Mouse (Mus musculus): ENCODE results near the gene St3gal3. TPM values are rescaled to one million over a fixed set of nuclear protein-coding genes. Genes with fewer than 3 reads are reported as not detected.

Gene St3gal3
- polyA plus RNA-seq, 1 experiment from 2014 or later = 14.1 TPM

DNA sequence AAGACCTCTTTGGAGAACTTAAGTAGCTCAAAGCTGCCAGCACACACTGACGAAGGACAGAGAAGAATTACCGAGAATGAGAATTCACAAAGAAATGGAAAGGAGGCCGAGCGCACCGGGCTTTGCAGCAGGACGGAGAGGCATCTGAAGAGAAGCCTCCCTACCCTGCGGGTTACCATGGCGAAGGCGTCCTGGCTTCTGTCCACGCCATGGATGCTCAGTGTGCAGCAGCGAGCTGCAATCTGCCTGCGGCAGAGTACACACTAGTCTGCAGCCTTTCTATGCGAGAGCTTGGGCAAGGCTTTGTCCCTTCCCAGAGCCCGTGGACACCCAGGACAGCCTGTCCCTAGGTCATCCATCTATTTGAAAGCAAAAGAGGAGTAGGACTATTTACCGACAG lies 21.8 kb upstream of the St3gal3 start:
- H3K4me3 ChIP-seq (replicated peaks; ENCODE audit: low read length) = no peak overlapping the region
- no peak; the same call in 1 of the 2 replicates for ATAC-seq

DNA sequence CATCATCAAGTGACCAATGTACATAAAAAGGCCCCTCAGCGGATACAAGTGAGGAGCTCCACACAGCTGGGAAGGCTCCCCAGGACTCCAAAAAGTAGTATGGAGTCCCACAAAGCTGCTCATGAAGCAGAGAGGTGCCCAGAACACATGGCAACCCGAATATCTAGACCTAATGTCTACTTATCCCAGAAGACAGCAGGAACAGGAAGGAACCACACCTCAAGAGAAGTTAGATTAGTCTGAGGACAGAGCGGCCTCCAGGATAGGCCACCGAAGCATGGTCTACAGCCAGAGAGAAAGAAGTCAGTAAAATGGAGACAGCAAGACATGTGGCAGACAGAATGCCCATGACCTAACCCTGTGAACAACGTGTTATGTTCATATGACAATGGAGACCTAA lies 20.2 kb upstream of the St3gal3 start:
- Histone ChIP-seq H3K4me2 (ENCODE audit: low read length) (no peak overlapping the region), H3K9ac (replicated peaks; ENCODE audit: low read depth, low read length) (no peak overlapping the region), H3K4me1 (replicated peaks; ENCODE audit: control insufficient read depth, insufficient read depth, low read length) (no peaks in the 10 kb centered on the region), H3K27ac (ENCODE audit: low read length) (no peak overlapping the region), H3K36me3 (ENCODE audit: control insufficient read depth, insufficient read depth) (peaks cover 45% of the 10 kb centered on the region), H3K4me3 (replicated peaks; ENCODE audit: low read length) (no peak overlapping the region), H3K9me3 (ENCODE audit: control insufficient read depth, low read length) (no peaks in the 10 kb centered on the region), H3K27me3 (replicated peaks; ENCODE audit: control insufficient read depth, insufficient read depth, low read length) (no peaks in the 10 kb centered on the region)
- ATAC-seq = no peak
- 97% methylated on average over 5 of the region's 5 CpGs for WGBS

More for the DNA sequence above, 21.8 kb upstream of the St3gal3 start:
- WGBS = 63% methylated on average over 15 of the region's 15 CpGs
- no peak overlapping the region for H3K9ac ChIP-seq (replicated peaks; ENCODE audit: low read depth, low read length)
- H3K27ac ChIP-seq (ENCODE audit: low read length) = no peak overlapping the region
- H3K9me3 ChIP-seq (ENCODE audit: control insufficient read depth, low read length) = no peaks in the 10 kb centered on the region
- no peak overlapping the region for H3K4me2 ChIP-seq (ENCODE audit: low read length)
- peaks cover 58% of the 10 kb centered on the region for H3K36me3 ChIP-seq (ENCODE audit: control insufficient read depth, insufficient read depth)
- no peaks in the 10 kb centered on the region for H3K27me3 ChIP-seq (replicated peaks; ENCODE audit: control insufficient read depth, insufficient read depth, low read length)
- H3K4me1 ChIP-seq (replicated peaks; ENCODE audit: control insufficient read depth, insufficient read depth, low read length) = no peaks in the 10 kb centered on the region

DNA sequence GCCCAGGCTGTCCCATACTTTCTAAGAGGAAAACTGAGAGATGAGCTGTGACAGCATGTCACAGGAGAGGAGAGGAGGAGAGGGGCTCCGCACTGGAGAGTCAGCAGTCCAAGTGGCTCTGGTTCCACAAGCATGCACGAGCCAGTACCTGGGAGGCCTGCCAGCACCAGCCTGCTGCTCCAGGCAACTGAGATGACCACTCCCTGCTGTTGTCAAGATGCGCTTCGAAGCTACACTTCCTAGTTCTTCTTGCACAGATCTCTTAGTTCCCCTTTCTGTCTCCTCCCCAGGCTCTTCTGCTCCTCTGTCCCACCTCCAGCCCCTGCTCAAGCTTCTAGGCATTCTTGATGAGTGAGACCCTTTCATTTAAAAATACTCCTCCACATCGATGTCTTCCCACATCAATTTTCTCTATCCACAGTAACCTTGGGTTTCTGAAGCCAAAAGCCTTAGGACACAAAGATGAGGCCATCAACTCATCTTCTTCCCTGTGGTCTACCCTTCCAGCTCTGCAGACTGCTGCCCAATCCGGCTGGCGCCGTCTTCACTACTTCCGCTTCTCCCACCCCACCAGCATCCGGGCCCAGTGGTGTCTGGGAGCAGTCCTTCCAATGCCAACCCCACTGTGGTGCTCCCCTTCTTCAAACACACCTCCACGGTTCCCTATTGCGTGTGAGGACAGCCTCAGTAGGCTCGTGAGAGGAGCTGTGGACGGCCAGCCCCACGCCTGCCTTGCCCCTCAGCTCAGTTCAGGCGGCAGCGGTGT lies 17.5 kb upstream of the St3gal3 start:
- H3K4me1 ChIP-seq (replicated peaks; ENCODE audit: control insufficient read depth, insufficient read depth, low read length) = no peaks in the 10 kb centered on the region
- H3K9ac ChIP-seq (replicated peaks; ENCODE audit: low read depth, low read length) = no peak overlapping the region
- ATAC-seq = no peak
- WGBS = 94% methylated on average over 17 of the region's 17 CpGs
- no peaks in the 10 kb centered on the region for H3K27me3 ChIP-seq (replicated peaks; ENCODE audit: control insufficient read depth, insufficient read depth, low read length)
- H3K27ac ChIP-seq (ENCODE audit: low read length) = no peak overlapping the region
- no peak overlapping the region for H3K4me2 ChIP-seq (ENCODE audit: low read length)
- H3K9me3 ChIP-seq (ENCODE audit: control insufficient read depth, low read length) = no peaks in the 10 kb centered on the region
- H3K36me3 ChIP-seq (ENCODE audit: control insufficient read depth, insufficient read depth) = peaks cover 30% of the 10 kb centered on the region
- no peak overlapping the region for H3K4me3 ChIP-seq (replicated peaks; ENCODE audit: low read length)

DNA sequence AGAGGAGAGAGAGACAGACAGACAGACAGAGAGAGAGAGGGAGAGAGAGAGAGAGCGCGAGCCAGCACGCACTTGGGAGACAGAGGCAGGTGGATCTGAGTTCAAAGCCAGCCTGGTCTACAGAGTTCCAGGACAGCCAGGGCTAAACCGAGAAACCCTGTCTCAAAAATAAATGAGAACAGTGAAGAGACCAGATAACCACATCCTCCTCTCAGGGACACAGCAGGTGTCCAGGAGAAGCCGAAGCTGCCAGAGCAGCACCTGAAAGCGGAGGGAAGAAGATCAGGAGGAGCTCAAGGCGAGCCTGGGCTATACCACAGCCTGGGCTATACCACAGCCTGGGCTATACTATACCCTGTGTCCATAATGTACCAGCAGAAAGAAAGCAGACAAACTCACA lies 16.1 kb upstream of the St3gal3 start:
- Histone ChIP-seq H3K9ac (replicated peaks; ENCODE audit: low read depth, low read length) (no peak overlapping the region), H3K36me3 (ENCODE audit: control insufficient read depth, insufficient read depth) (peaks cover 40% of the 10 kb centered on the region), H3K4me1 (replicated peaks; ENCODE audit: control insufficient read depth, insufficient read depth, low read length) (no peaks in the 10 kb centered on the region), H3K4me3 (replicated peaks; ENCODE audit: low read length) (no peak overlapping the region), H3K27me3 (replicated peaks; ENCODE audit: control insufficient read depth, insufficient read depth, low read length) (no peaks in the 10 kb centered on the region), H3K27ac (ENCODE audit: low read length) (no peak overlapping the region), H3K4me2 (ENCODE audit: low read length) (no peak overlapping the region), H3K9me3 (ENCODE audit: control insufficient read depth, low read length) (no peaks in the 10 kb centered on the region)
- 92% methylated on average over 7 of the region's 7 CpGs for WGBS
- ATAC-seq = no peak

DNA sequence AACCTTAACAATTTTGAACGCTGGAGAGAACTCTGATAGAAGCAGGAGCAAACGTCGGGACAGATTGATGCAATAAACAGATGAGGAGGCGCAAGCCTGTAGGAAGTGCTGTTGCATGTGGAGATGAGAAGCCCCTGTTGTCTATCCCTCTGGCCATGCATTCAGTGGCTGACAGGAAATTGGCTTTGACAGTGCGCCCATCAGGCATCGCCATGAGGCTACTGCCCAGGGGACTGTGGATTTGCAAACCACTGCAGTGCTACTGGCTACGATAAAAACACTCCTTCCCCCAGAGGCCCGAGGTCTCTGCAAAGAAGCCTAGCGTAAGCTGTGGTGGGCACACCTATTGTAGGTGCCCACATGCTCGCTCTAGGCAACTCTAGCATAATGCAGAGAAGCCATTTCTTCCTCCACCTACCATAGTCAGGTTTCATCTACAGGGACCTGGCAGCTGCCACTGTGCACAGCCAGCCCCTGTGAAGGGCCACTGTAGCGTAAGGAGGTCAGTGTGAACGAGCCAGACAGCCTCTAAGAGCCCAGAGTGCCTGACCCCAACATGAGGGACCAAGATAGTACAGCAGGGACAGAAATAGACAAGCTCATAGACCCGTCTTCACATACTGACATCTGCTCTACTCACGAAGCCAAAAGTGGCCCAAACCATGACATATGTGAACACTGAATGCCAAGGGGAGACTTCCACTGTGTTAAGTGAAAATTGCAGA lies 15.4 kb upstream of the St3gal3 start:
- Histone ChIP-seq H3K4me1 (replicated peaks; ENCODE audit: control insufficient read depth, insufficient read depth, low read length) (no peaks in the 10 kb centered on the region), H3K27me3 (replicated peaks; ENCODE audit: control insufficient read depth, insufficient read depth, low read length) (no peaks in the 10 kb centered on the region), H3K4me2 (ENCODE audit: low read length) (no peak overlapping the region), H3K4me3 (replicated peaks; ENCODE audit: low read length) (no peak overlapping the region), H3K9me3 (ENCODE audit: control insufficient read depth, low read length) (no peaks in the 10 kb centered on the region), H3K36me3 (ENCODE audit: control insufficient read depth, insufficient read depth) (peaks cover 43% of the 10 kb centered on the region), H3K27ac (ENCODE audit: low read length) (no peak overlapping the region), H3K9ac (replicated peaks; ENCODE audit: low read depth, low read length) (no peak overlapping the region)
- no peak for ATAC-seq
- 84% methylated on average over 14 of the region's 14 CpGs for WGBS

DNA sequence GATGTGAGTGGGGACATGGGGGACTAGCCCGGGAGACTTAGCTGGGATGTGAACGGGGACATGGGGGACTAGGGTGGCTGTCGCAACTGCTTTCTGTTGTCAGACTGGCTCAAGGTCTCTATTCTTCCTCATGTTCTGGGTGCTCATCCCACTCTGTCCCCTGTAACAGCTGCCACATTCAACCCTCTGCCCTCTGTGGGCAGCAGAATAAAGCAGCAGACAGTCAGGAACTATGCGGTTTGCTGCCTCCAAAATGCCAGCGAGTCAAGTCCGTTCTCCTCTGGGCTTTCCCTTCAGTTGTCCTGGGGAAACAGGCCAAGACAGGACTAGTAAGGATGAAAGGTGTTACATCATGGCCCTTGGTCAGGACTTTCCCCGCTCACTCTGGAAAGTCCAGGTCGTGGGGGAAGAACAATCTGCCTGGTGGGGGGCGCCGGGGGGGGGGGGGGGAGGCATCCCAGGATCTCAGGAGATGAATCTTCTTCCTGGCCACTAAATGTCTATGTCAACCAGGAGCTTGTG lies 14.4 kb upstream of the St3gal3 start:
- no peak overlapping the region for H3K27ac ChIP-seq (ENCODE audit: low read length)
- 91% methylated on average over 8 of the region's 10 CpGs for WGBS
- ATAC-seq = no peak
- H3K9me3 ChIP-seq (ENCODE audit: control insufficient read depth, low read length) = no peaks in the 10 kb centered on the region
- no peak overlapping the region for H3K4me2 ChIP-seq (ENCODE audit: low read length)
- H3K27me3 ChIP-seq (replicated peaks; ENCODE audit: control insufficient read depth, insufficient read depth, low read length) = no peaks in the 10 kb centered on the region
- H3K4me3 ChIP-seq (replicated peaks; ENCODE audit: low read length) = no peak overlapping the region
- H3K4me1 ChIP-seq (replicated peaks; ENCODE audit: control insufficient read depth, insufficient read depth, low read length) = no peaks in the 10 kb centered on the region
- no peak overlapping the region for H3K9ac ChIP-seq (replicated peaks; ENCODE audit: low read depth, low read length)
- peaks cover 49% of the 10 kb centered on the region for H3K36me3 ChIP-seq (ENCODE audit: control insufficient read depth, insufficient read depth)

DNA sequence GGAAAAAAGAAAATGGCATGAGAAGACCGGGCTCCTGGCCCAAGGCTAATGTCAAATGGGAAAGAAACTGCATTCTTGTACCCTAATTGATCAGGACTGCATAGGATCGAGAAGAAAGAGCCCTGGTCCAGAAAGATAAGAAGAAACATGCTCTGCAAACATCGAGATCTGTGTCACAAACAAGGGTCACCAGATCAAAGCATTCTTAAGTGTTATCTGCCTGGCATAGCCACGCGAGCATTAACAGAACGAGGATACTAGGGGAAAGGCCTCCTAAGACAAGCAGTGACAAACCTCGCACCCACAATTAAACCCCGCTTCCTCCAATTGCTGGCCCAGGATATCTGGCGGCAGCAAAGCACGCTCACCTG lies 13.6 kb upstream of the St3gal3 start:
- no peaks in the 10 kb centered on the region for H3K4me1 ChIP-seq (replicated peaks; ENCODE audit: control insufficient read depth, insufficient read depth, low read length)
- no peak overlapping the region for H3K9ac ChIP-seq (replicated peaks; ENCODE audit: low read depth, low read length)
- 89% methylated on average over 10 of the region's 10 CpGs for WGBS
- H3K4me2 ChIP-seq (ENCODE audit: low read length) = no peak overlapping the region
- no peak overlapping the region for H3K27ac ChIP-seq (ENCODE audit: low read length)
- H3K27me3 ChIP-seq (replicated peaks; ENCODE audit: control insufficient read depth, insufficient read depth, low read length) = no peaks in the 10 kb centered on the region
- ATAC-seq = no peak
- no peak overlapping the region for H3K4me3 ChIP-seq (replicated peaks; ENCODE audit: low read length)
- H3K36me3 ChIP-seq (ENCODE audit: control insufficient read depth, insufficient read depth) = peaks cover 54% of the 10 kb centered on the region
- H3K9me3 ChIP-seq (ENCODE audit: control insufficient read depth, low read length) = no peaks in the 10 kb centered on the region

DNA sequence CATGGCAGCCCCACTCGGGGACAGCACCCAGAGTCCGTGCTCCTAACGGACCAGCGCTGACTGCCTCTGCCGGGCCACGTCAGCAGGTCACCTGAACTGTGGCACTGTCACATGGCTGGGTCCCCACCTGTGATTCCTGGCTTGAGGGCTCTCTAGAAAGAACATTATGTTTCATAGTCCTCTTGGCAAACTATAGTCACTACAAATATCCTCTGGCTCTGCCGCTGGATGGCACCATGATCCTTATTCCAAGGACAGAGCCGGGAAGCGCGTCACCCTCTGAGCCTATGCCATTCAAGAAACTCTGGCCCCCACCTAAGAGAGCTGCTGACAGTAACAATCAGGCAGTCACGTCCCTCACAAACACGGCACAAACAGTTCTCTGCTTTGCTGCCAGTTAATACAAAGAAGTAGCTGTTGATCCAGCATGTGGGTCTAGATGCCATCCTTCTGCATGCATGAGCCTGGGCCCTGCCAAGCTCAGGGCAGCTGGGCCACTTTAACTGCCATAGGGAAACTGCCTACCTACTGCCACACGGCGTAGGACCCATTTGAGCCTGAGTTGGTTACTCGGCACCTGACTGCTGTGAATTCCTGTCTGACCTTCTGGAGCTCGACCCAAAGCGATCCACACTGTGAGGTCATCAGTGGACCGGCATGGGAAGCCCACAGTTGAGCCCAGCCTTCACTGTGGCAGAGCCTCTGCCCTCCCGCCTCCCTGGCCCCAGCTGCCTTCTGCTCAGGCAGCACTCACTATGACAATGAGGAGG lies 13.0 kb upstream of the St3gal3 start:
- no peaks in the 10 kb centered on the region for H3K4me1 ChIP-seq (replicated peaks; ENCODE audit: control insufficient read depth, insufficient read depth, low read length)
- no peak overlapping the region for H3K4me3 ChIP-seq (replicated peaks; ENCODE audit: low read length)
- peaks cover 55% of the 10 kb centered on the region for H3K36me3 ChIP-seq (ENCODE audit: control insufficient read depth, insufficient read depth)
- no peak for ATAC-seq
- 92% methylated on average over 19 of the region's 19 CpGs for WGBS
- no peaks in the 10 kb centered on the region for H3K27me3 ChIP-seq (replicated peaks; ENCODE audit: control insufficient read depth, insufficient read depth, low read length)
- no peak overlapping the region for H3K27ac ChIP-seq (ENCODE audit: low read length)
- no peak overlapping the region for H3K4me2 ChIP-seq (ENCODE audit: low read length)
- no peak overlapping the region for H3K9ac ChIP-seq (replicated peaks; ENCODE audit: low read depth, low read length)
- H3K9me3 ChIP-seq (ENCODE audit: control insufficient read depth, low read length) = no peaks in the 10 kb centered on the region

DNA sequence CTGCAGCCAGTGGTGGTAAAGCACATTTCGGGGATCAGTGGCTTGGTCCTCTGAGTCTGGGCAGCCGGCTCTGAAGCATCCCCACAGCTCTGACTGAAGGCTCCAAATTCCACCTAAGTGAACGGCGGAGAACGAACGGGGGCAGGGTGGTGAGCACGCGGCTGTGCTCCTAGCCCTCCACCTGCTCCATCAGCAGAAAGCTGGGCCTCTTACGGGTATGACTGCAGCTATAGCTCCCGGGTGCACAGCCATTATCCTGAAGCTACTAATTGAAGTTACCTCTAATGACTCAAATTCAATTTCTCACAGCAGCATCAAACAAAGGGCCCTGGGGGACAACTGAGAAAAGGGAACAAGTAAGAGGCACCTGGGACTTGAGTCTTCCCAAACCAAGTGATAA lies 12.4 kb upstream of the St3gal3 start:
- no peaks in the 10 kb centered on the region for H3K4me1 ChIP-seq (replicated peaks; ENCODE audit: control insufficient read depth, insufficient read depth, low read length)

More for the DNA sequence above, 12.4 kb upstream of the St3gal3 start:
- Histone ChIP-seq H3K9me3 (ENCODE audit: control insufficient read depth, low read length) (no peaks in the 10 kb centered on the region), H3K27ac (ENCODE audit: low read length) (no peak overlapping the region), H3K27me3 (replicated peaks; ENCODE audit: control insufficient read depth, insufficient read depth, low read length) (no peaks in the 10 kb centered on the region), H3K36me3 (ENCODE audit: control insufficient read depth, insufficient read depth) (peaks cover 60% of the 10 kb centered on the region), H3K9ac (replicated peaks; ENCODE audit: low read depth, low read length) (no peak overlapping the region), H3K4me3 (replicated peaks; ENCODE audit: low read length) (no peak overlapping the region), H3K4me2 (ENCODE audit: low read length) (no peak overlapping the region)
- WGBS = 82% methylated on average over 10 of the region's 10 CpGs
- ATAC-seq = no peak

Data from forebrain, embryonic 16.5 days (tissue).